In the genomic region with DNA sequence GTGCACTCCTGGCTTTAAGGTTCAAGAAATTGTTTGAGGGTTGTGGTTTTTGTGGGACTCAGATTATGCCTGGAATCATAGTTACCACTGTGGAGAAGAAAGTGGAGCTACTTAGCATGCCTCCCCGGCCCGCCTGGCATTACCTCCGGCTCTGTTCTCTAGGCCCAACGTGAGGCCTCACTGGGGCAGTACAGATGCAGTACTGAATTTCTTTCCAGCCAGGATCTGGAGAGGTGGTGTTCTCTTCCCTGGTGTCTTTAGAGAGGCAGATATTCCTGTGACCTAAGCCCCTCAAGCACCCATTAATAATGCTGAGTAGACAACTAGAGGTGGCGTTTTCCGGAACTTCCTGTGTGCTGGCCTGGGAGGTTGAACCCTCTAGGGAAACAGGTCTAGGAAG, we compare ENCODE assay signal across 8 mouse cellular contexts. TPM values are rescaled to one million over a fixed set of nuclear protein-coding genes. Genes with fewer than 3 reads are reported as not detected.
DNase-seq lines count a peak whose midpoint lies in the region; ATAC-seq and TF ChIP-seq lines count a peak whose summit lies in the region.

No protein-coding gene starts in this region.

- no peak for TF ChIP-seq CTCF in liver, adult 2 months (IDR thresholded peaks at IDR 0.05; ENCODE audit: low read depth, low read length)
- no peak for TF ChIP-seq CTCF in small intestine, adult 2 months (IDR thresholded peaks at IDR 0.05; ENCODE audit: extremely low read depth, insufficient read length, insufficient replicate concordance, low read depth, low read length)

- WGBS in liver, adult 2 months, result 23% methylated on average over 6 of the region's 6 CpGs
- WGBS in embryonic facial prominence, embryonic 14.5 days, result 14% methylated on average over 6 of the region's 6 CpGs
- 9% methylated on average over 6 of the region's 6 CpGs for WGBS in limb, embryonic 12.5 days
- WGBS in small intestine, adult 2 months, result 35% methylated on average over 6 of the region's 6 CpGs

- H3K36me3 ChIP-seq in liver, adult 2 months (ENCODE audit: control insufficient read depth, insufficient read depth, low read length), result no peaks in the 10 kb centered on the region
- no peaks in the 10 kb centered on the region for H3K36me3 ChIP-seq in embryonic facial prominence, embryonic 14.5 days (ENCODE audit: control insufficient read depth, insufficient read depth, low read length)
- peaks cover 15% of the 10 kb centered on the region; the same call in 1 of the 2 replicates for H3K36me3 ChIP-seq in limb, embryonic 12.5 days
- H3K36me3 ChIP-seq in small intestine, adult 2 months (ENCODE audit: control insufficient read depth, insufficient read depth, low read length), result no peaks in the 10 kb centered on the region

- H3K4me3 ChIP-seq in liver, adult 2 months (ENCODE audit: insufficient read depth, low read depth, low read length), result peak overlapping the region; percentile 98
- H3K4me3 ChIP-seq in embryonic facial prominence, embryonic 14.5 days (ENCODE audit: low read depth, low read length), result peak overlapping the region; percentile 82
- peak overlapping the region; percentile 99 for H3K4me3 ChIP-seq in limb, embryonic 12.5 days (replicated peaks)
- H3K4me3 ChIP-seq in small intestine, adult 2 months (ENCODE audit: low read depth, low read length), result peak overlapping the region; percentile 90

- no peaks in the 10 kb centered on the region for H3K9me3 ChIP-seq in embryonic facial prominence, embryonic 14.5 days (ENCODE audit: control insufficient read depth, low read length)
- 0 out of 2 replicates have a peak, but pooled peaks cover 3% of the 10 kb centered on the region for H3K9me3 ChIP-seq in limb, embryonic 12.5 days

- H3K4me1 ChIP-seq in liver, adult 2 months (ENCODE audit: control insufficient read depth, insufficient read depth, low read length), result peaks cover 40% of the 10 kb centered on the region
- peaks cover 23% of the 10 kb centered on the region for H3K4me1 ChIP-seq in embryonic facial prominence, embryonic 14.5 days (ENCODE audit: control insufficient read depth, insufficient read depth, low read length)
- peaks cover 53% of the 10 kb centered on the region for H3K4me1 ChIP-seq in limb, embryonic 12.5 days (replicated peaks)
- peaks cover 30% of the 10 kb centered on the region for H3K4me1 ChIP-seq in small intestine, adult 2 months (ENCODE audit: control insufficient read depth, insufficient read depth, insufficient read length, low read length)

- peak overlapping the region; percentile 98 for H3K9ac ChIP-seq in liver, adult 2 months (ENCODE audit: low read depth, low read length)
- H3K9ac ChIP-seq in embryonic facial prominence, embryonic 14.5 days (ENCODE audit: low read depth, low read length), result peak overlapping the region; percentile 83
- peak overlapping the region; percentile 97 for H3K9ac ChIP-seq in limb, embryonic 12.5 days (replicated peaks)

- peaks cover 31% of the 10 kb centered on the region for H3K79me2 ChIP-seq in liver, adult 2 months (ENCODE audit: control insufficient read depth, insufficient read depth, low read length)

- peak; percentile 46 for DNase-seq in liver, adult 2 months (ENCODE audit: extremely low read depth, low read depth, low spot score)
- DNase-seq in liver, result no peak
- DNase-seq in embryonic facial prominence, embryonic 14.5 days (ENCODE audit: low spot score), result peak; percentile 38
- no peak for DNase-seq in adrenal gland, adult 8-10 months
- DNase-seq in adrenal gland, postnatal 25 days, result no peak

- H3K4me2 ChIP-seq in embryonic facial prominence, embryonic 14.5 days (ENCODE audit: low read depth, low read length), result peak overlapping the region; percentile 68
- peak overlapping the region; percentile 88 for H3K4me2 ChIP-seq in limb, embryonic 12.5 days

- no peak for TF ChIP-seq POLR2A in liver, adult 2 months (IDR thresholded peaks at IDR 0.05; ENCODE audit: extremely low read depth, insufficient read depth, low read length)
- no peak for TF ChIP-seq POLR2A in small intestine, adult 2 months (IDR thresholded peaks at IDR 0.05; ENCODE audit: low read depth, low read length)

- ATAC-seq in embryonic facial prominence, embryonic 14.5 days (ENCODE audit: low read depth), result no peak
- no peak for ATAC-seq in limb, embryonic 12.5 days (ENCODE audit: insufficient number of reproducible peaks, insufficient read depth, low FRiP score, low TSS enrichment, low read depth)
- no peak for ATAC-seq in cerebellum, adult (ENCODE audit: insufficient number of reproducible peaks, low FRiP score, low TSS enrichment)

- H3K27ac ChIP-seq in liver, adult 2 months (replicated peaks; ENCODE audit: insufficient read depth, low read depth, low read length), result peak overlapping the region; percentile 90
- peak overlapping the region; percentile 91 for H3K27ac ChIP-seq in embryonic facial prominence, embryonic 14.5 days (replicated peaks; ENCODE audit: low read depth, low read length)
- peak overlapping the region; percentile 97 for H3K27ac ChIP-seq in limb, embryonic 12.5 days
- H3K27ac ChIP-seq in small intestine, adult 2 months (ENCODE audit: insufficient read depth, low read depth, low read length), result peak overlapping the region; percentile 69

- H3K27me3 ChIP-seq in liver, adult 2 months (ENCODE audit: control insufficient read depth, insufficient read depth, low read length), result no peaks in the 10 kb centered on the region
- no peaks in the 10 kb centered on the region for H3K27me3 ChIP-seq in embryonic facial prominence, embryonic 14.5 days (replicated peaks; ENCODE audit: control insufficient read depth, insufficient read depth, low read length)
- no peaks in the 10 kb centered on the region for H3K27me3 ChIP-seq in limb, embryonic 12.5 days
- no peaks in the 10 kb centered on the region for H3K27me3 ChIP-seq in small intestine, adult 2 months (ENCODE audit: control insufficient read depth, insufficient read depth, low read length)

RNA-seq across cellular contexts. Expression of a gene that starts 2.2 kb away (rescaled TPM):
- total RNA-seq in liver, adult 2 months (2014; rRNA removed), result 164 and 316 TPM in 2 replicates
- 321 and 421 TPM in 2 replicates for polyA plus RNA-seq in liver, adult 2 months (2012; rRNA removed)
- 113 and 143 TPM in 2 replicates for polyA plus RNA-seq in embryonic facial prominence, embryonic 14.5 days (2014; fragmentation: Nextera tagmentation; extraction: Ambion mirVana)
- polyA plus RNA-seq in limb, embryonic 12.5 days (2016; fragmentation: Nextera tagmentation; extraction: Ambion mirVana), result 257 and 262 TPM in 2 replicates
- 42.5 and 75.4 TPM in 2 replicates for polyA plus RNA-seq in small intestine, adult 2 months (2012; rRNA removed)
- total RNA-seq in adrenal gland, adult 8-10 months (2022), result 10 to 100 TPM in 2 of 4 experiments, 1 to 10 TPM in 2; 7.4 to 21.2 (median 10.8) TPM
- total RNA-seq in adrenal gland, postnatal 25 days (2021), result 14.1 and 15.8 TPM in 2 replicates

Comparison
In these comparisons a context has a peak if more than half of its experiments do, and no peak if none do; other contexts are left out.
1. DNase-seq: peak in liver, adult 2 months (single experiment) and embryonic facial prominence, embryonic 14.5 days (single experiment); none in liver (single experiment), adrenal gland, adult 8-10 months (single experiment) and adrenal gland, postnatal 25 days (single experiment).
2. Peak in every context shown above with its lines, with median percentiles within 50 percentile points of each other: H3K27ac ChIP-seq, H3K4me3 ChIP-seq and H3K9ac ChIP-seq.